Mouse (Mus musculus) megakaryocyte, adult 5-6 weeks (primary cell): ENCODE measurements around the gene Msi2. TPM values are rescaled to one million over a fixed set of nuclear protein-coding genes. Genes with fewer than 3 reads are reported as not detected.

Source experiments
- ATAC-seq: 2 replicates; pipeline ENCODE4 v1.8.0; 2016; ENCODE audit warnings: mild to moderate bottlenecking, inconsistent platforms; ENCODE audit not compliant: poor library complexity, severe bottlenecking
- total RNA-seq, 2 experiments: library from RNA; stranded (forward) in 1 of 2; stranded (reverse) in 1 of 2; fragments of 153-499, 151-499 nt in 1 of 2; fragments of 221-1000, 200-1000 nt in 1 of 2; gene quantifications; 2 replicates each; pipeline versions ENCODE4 v1.2.3 to v1.2.4; 2015 to 2017

The Msi2 gene
- total RNA-seq, 2 experiments from 2014 or later, result 5.3 to 14.4 TPM

DNA sequence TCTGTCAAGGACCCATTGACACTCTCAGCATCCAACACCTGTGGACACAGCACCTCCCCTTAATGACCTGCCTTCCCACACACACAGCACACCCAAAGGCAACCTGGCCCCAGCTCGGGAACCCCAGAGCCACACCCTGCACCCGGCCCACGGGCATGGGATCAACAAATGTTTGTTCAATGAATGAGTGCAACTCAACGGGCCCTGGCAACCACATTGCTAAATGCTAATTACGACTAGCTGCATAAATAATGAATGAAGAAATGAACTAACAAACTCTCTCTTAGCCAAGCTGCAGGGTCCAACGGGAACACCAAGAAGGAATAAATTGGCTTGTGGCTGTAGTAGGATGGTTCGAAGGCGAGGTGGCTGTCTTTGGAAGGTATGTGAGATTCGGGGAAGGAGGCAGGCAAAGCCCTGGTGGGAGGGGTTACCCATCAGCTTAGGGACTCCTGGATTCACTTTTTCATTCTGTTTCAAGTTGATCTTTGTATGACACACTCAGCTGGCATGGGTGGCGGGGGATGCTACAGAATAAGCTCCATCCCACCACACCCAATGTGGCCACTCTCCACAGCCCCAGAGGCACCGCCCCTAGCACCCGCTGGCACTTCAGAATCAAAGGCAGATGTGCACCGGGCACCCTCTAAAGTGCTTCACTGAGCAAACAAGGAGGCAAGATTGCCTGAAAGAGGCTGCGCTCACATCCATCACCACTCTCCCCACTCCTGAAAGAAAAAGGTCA is 35.1 kb downstream of the Msi2 start:
- no peak for ATAC-seq

DNA sequence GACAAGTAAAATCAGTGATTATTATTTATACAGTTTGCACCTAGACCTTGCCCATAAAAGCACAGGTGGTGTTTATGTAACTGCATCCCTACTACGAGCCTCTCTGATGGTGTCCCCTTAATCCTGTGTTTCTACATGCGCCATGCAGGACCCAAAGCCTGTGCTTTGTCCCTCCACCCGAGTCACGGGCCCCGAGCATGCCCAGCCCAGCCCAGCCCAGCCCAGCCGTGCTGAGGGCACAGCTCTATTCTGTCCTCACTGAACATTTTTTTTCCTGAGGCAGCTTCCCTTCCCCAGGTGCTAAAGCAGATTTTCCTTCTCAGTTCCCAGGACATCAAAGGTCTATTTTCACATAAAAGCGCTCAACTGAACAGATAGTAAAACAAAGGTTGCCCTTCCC is 41.0 kb downstream of the Msi2 start:
- ATAC-seq, result no peak

DNA sequence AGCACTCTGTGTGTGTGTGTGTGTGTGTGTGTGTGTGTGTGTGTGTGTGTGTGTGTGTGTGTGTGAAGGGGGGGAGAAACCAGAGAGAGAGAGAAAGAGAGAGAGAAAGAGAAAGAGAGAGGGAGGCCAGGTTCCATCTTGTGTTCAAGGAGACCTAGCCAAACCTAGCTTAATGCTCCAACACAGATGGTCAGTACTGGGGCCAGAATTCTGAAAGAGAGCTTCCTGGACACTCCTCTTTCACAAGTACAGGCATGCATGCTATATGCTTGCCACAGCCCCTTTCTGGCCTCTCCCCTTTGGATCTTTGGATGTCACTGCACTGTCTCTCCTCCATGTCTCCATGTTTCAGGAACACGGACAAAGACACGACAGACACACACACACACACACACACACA is 41.7 kb downstream of the Msi2 start:
- no peak for ATAC-seq

DNA sequence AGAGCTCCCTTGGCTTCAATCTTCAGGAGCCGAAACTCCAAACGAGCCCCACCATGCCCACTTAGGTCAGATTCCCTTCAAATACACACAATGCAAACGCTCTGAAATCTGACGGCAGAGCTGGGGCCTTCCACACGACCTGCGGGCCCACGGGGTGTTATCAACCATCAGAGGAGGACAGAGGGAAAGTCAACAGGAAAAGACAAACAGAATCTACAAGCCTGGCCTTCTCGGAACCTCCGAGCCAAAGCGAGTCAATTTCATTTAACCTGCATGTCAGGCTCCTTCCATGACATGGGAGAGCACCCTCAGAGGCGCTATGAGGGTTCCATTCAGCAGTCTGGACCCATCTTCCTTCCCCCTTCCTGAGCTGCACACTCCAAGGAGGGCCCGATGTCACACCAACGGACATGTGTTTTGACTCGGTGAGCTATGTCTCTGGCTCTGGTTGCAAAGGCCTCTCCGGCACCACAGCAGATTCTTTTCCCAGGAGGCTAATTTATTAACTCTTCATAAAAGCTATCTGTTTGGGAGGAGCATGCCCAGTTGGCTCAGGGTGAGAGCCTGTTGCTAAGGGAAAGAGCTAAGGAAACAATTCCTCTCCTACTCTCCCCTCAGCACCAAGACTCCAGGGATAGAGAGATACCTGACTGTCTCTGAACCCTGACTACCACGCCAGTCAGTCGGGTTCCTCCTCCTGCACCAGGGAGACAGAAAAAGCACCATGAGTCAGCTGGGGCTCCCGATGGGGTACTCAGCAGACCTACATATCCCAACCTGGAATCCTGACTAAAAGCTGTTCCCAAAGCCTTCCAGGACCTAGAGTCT is 42.6 kb downstream of the Msi2 start:
- ATAC-seq, result no peak

DNA sequence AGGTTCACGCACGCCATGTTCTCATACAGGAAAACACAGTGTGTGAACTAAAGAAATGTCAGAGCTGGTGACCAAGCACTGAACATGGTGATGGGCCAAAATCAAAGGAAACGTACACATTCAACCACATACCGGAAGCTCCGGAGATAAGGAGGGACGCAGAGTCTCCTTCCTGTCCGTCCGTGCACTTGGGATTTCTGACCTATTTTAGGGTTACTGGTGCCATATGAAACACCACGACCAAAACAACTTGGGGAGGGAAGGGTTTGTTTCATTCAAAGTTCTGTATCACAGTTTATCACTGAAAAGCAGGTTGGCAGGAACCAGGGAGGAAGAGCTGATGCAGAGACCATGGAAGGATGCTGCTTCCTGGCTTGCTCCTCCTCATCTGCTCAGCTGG is 44.2 kb downstream of the Msi2 start:
- ATAC-seq, result no peak

DNA sequence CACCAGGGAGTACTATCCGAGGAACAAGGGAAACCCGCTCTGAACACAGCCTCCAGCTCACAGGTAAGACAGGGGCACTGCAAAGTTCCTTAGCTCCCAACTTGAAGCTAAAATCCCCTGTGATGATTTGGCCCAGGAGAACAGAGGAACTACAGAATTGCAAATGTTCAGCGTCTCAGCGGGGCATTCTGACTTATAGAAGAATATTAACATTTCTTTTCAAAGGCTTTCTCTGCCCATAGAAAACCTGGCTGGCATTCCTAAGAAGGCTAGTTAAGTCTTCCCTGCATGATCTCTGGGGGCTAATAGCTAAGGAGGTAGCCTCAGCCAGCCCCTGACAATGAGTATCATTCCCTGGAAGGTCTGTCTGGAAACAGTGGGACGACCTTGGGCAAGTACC is 47.4 kb downstream of the Msi2 start:
- ATAC-seq, result no peak

DNA sequence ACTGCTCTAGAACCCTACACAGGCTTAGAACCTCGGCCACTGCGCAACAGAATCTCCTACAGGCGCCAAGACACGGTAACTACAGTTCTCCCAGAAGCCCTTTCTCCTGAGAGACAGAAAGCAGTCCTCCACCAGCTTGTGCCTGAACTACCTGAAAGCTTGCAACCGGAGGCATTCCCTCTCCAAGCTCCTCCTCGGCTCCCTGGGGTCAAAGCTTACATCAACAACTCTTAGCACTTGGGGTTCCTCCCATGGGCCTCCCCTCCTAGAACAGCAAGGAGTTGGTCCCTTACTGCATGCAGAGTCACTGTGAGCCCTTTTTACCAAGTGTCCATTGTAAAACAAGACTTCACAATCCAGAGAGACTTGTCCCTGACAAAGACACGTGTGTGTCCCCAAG is 49.2 kb downstream of the Msi2 start:
- ATAC-seq, result no peak

DNA sequence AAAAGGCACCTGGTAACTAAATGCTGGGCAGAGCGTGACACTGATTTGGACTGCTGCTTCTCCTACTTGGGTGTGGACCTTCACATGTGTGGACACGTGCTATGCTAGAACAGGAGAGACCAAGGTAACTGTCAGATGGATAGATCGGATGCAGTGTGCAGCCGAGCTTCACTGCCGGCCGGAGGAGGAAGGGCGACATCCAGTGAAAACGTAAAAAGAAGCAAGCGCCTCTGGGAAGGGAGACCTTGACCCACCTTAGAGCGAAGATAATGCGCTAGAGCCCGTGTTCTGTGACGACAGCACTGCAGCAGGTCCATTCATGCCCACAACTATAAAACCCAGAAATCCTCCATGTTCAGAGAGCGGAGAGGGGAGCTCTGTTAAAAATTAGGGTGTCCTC is 50.0 kb downstream of the Msi2 start:
- ATAC-seq, result no peak

DNA sequence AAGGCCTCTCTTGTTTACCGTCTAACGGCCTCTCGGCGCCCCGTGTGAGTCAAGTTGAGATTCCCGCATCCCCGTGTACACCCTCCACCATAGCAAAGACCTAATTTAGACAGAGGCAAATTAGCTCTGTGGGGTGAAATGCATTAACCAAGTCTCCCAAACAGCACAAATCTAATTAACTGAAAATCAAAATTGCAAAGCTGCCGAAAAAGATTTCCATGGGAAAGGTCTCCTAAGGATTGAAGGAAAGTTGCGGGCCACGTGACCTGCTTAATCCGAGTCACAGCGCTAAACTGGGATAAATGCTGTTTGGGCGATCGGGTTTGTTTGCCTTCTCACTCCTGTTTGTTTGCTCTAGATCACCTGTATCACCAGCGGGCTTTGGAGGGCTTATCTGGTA is 52.5 kb downstream of the Msi2 start:
- ATAC-seq, result no peak

DNA sequence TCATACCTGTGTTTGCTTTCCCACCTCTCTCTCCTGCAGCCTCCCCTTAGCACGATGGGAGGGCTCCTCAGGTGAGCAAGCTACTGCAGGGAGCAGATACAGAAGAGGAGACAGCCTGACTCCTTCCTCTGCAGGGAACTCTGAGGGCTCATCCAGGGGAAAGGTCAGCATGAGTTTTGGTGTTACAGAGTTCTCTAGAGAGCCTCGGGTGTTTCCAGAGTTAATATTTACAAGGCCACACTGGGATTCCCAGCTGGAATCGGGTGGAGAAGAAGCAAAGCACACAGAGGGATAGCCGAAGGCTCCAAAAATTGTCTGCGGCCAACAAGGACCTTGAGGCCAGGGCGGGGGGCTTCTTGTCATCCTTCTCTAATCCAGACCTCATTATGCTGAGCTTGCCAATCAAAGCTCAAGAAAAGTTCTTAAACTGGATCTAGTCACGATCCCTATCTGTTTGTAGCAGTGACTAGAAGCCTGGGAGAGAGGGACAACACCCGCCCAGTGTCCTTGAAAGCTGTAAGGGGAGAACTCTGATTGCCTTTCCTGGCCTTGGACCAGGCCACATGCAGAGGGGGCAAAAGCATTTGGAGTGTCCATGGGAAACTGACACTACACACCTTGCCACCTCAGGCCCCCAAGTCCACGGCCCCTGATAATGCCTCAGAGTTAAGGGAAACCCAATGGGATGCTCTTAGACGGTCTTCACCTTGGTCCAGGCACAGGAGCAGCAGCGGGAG is 56.7 kb downstream of the Msi2 start:
- no peak for ATAC-seq

DNA sequence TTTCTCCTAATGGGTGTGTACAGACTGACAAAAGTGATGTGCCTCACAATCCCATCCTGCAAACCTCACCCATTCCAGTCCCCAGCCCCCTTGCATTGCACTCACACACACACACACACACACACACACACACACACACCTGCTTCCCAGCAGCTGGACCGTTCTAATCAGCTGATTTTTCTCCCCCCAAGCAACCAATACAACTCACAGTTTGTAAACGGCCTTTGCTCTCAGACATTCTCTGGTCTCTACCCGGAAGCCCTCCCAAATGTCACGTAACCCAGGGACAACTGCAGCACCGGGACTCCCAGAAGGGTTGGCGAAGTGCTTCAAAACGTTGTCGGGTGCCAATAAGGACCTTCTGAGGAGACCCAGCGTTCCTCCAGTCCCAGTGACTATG is 57.9 kb downstream of the Msi2 start:
- ATAC-seq, result no peak

DNA sequence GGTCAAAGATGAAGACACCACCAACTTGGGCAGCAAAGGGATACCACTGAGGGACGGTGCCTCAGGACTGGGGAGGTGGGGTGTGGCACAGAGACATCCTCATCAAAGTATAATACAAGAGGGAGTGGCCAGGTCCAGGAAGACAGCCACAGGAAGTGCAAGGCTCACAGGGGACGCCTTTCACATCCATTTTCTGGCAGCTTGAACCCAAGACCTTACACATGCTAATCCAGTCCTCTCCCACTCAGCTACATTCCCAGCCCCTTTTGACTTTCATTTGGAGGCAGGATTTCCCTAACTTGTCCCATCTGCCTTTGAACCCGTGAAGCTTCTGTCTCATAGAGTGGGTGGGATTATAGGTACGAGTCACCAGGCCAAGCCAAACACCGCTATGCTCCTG is 59.4 kb downstream of the Msi2 start:
- ATAC-seq, result no peak

DNA sequence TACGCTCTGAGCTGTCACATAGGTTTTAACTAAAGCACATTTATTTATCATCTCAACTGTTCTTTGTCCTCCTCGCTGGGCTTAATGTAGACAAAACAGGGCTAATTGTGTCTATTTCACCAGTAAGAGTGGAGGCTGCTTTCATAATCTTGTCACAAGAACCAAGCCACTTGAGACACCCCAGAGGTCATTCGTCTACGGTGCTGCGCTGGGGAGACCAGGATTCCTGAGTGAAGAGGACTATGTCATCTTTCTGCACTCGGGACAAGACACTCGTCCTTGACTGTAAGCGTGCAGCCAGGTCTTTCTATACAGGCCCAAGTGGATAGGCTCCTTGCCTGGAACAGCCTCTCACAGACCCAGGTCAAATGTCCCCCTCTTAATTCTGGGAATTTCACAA is 62.5 kb downstream of the Msi2 start:
- no peak for ATAC-seq

DNA sequence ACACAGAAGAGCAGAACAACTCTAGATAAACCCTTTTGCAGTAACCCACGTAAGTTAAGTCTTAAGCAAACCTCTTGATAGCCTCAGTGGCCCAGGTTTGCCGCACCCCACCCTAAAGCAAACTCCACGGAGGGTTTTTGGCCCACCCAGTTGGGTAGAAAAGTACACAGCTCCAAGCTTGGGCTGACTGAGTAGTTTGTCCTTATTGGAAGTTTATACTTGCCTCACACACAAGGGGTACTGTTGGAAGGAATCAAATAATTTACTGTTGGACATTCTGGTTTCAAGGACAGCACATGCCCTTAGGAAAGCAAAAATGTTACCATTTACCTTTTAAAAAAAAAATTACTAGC is 63.1 kb downstream of the Msi2 start:
- ATAC-seq, result no peak

DNA sequence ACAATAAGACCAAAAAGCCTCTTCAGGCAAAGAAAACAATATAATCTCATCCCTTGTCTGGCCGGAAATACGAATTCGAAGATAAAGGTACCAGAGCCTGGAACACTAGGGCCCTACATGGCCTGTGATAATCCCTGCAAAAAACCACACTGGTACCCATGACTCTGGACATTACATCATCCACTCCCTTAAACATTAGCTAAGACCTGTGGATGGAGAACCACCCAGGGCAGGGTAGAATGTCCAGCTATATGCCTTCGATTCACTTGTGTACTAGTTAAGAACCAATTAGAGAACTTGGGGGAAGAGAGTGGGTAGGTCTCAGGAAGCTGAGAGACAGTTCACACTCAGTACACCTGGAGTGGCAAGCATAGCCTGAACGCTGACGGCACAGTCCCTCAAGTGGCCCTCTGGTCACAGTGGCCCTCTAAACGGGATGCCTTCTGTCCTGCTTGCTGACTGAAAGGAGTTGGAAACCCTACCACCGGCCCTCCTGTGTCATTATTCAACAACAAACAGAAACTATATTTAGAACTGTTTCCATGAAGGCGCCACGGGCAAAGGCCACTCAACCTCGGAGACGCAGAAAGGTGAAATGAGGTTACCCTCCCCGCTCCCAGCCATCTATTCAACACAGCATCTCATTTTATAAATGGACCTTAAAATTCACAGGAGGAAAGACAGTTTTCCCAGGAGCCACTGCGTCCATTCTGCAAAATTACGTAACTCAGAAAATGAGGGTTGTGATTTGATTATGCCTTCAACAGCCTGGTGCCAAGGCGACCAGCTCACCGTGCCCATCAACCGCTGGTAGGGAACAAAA is 63.7 kb downstream of the Msi2 start:
- ATAC-seq, result no peak

DNA sequence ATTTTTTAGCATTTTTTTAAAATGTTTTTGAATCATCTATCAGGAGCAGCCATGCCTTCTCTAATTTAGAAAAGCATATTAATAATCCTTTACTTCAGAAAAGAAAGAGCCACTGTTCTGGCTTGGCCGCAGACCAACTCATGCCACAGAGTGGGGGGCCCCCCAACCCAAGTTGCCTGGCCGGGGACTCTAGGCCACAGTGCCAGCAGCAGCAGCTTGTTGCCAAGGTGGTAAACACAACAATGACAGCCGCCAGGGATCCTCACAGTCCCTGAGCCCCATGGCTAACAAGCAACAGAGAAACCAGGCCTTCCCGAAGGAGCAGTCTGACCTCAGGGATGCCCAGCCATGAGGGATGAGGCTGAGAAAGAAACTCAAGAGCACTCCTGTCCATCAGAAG is 68.0 kb downstream of the Msi2 start:
- no peak for ATAC-seq

DNA sequence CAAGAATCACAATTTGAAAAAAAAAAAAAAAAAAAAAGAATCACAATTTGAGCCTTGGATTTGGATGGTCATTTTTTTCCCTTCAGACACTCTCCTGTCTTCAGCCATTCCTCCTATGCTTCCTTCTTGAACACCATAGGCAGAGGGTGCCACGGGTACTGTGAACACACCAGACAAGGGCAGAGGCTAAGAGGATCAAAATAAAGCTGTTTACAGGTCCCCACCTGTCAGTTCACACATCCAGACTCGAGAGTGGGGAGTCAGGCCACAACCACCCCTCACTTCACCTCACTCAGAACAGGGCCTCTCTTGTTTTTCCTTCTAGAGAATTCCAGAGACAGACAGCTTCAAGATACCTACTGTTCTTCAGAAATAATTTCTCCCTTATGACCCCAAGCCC is 69.3 kb downstream of the Msi2 start:
- no peak for ATAC-seq

DNA sequence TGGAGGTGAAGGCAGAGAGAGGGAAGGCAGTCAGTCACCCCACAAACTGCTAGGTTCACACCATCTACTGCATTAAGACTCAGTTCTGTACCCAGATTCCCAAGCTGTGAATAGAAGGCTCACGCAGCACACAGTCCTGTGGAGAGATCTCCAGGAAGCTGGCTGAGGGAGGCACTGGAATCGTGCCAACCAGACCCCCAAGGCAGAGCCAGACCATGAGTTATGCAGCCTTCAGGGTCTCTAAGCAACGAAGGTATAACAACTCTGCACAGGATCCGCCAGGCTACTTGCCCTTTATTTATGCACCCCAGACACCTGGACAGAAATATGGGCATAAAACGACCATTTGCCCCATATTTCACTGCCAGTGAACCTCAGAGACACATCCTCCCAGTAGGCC is 69.9 kb downstream of the Msi2 start:
- no peak for ATAC-seq

DNA sequence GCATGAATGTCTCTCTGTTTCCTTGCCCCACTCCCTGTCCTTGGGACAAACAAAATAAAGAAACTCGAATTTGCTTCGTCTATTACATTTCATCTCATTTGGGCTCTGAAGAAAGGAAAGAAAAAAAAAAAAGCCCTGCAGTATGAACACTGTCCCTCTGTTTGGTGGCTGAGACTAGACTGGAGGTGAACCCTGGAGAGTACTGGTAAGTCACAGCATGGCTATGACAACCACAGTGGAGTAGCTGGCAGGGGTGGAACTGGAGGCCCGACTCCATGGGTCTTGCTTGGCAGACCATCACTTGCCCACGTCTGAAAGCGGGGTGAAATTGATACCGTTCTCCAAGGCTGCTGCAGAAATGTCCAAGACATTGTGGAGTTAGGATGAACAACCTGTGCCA is 71.8 kb downstream of the Msi2 start:
- no peak for ATAC-seq

DNA sequence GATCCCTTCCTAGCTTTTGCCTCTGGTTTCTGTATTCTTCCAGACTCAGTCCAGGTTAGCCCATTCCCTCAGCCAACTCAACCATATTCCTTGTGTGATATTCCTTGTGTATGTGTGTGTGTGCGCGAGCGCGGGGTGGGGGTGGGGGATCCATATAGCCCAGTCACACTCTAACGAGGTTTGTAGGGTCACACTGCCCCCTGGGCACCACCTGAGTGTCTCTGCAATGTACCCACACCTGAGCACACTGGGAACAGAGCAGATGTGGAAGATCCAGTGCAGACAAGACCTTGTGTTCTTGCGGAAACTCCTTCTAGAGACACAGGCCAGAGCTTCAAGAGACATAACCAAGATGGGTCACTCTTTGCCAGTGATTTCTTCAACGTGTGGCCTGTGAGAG is 72.5 kb downstream of the Msi2 start:
- no peak for ATAC-seq

DNA sequence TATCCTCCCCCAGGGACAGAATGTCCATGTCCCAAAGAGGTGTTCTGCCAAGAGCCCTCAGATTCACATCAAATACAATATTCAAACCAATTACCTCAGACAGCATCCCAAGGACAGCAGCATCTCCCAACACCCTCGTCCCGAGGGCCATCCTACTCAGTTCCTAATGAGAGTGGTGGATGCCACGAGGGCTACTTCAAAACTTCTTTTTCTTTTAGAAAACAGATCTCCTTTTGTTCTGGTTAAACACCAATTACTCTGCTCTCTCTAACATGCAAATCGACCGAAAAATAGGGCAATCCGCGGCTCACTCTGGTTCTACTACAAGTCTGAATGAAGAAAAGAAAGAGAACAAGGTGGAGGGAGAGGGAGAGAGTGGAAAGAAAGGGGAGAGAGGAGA is 73.6 kb downstream of the Msi2 start:
- no peak for ATAC-seq
